Mouse (Mus musculus) small intestine, adult 2 months (tissue): ENCODE measurements around the gene Tldc2.

Experiments
- CTCF ChIP-seq: fragments of 200-500 bp; IDR thresholded peaks from 2 replicates; pipeline ENCODE4 v1.5.1; 2012; ENCODE audit warnings: low read depth, mild to moderate bottlenecking, control low read depth, inconsistent platforms, low read length, moderate library complexity, mixed read lengths; ENCODE audit not compliant: insufficient replicate concordance, insufficient read length; ENCODE audit errors: extremely low read depth
- POLR2A ChIP-seq: fragments of 200-500 bp; IDR thresholded peaks from 2 replicates; pipeline ENCODE4 v1.6.1; 2012; ENCODE audit warnings: low read depth, mild to moderate bottlenecking, control low read depth, inconsistent platforms, low read length, moderate library complexity

DNA sequence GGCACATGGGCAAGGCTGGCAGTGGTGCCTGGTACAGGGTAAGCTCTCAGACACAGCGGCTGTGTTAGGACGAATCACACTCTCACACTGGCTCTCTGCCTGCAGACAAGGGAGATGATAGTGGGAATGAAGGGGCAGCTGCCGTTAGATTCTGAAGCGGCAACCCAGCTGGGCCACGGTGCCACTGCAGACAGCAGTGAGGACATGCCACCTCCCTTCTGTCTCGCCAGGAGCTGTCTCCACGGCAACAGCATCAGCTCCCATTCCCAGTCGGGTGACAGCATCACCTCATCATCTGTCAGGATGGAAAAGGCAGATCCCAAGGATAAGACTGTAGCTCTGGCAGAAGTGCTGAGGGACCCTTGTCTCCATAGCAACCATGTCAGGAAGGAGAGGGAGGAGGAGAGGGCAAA, 37.0 kb upstream of the Tldc2 start:
- TF ChIP-seq POLR2A: no peak
- TF ChIP-seq CTCF: no peak
